Mouse (Mus musculus) lung, postnatal 0 days (tissue): ENCODE measurements around the gene Tspan5. TPM values are rescaled to one million over a fixed set of nuclear protein-coding genes. Genes with fewer than 3 reads are reported as not detected.

Experiments
- ATAC-seq: fragments of 200-750 bp; cut with Nextera tagmentation; 2 replicates; pipeline ENCODE4 v1.8.0; 2017; ENCODE audit warnings: moderate library complexity
- DNase-seq: peaks from one replicate; pipeline ENCODE4 v3.0.0-alpha.2; 2016; ENCODE audit warnings: low spot score
- H3K27ac ChIP-seq: fragments of 300-500 bp; sonication (generic); 2 replicates; pipeline ENCODE4 v1.5.1; 2014; ENCODE audit warnings: antibody characterized with exemption, mild to moderate bottlenecking, low read length, mixed read lengths
- H3K27me3 ChIP-seq: fragments of 300-500 bp; sonication (generic); replicated peaks from 2 replicates; pipeline ENCODE4 v1.6.1; 2014; ENCODE audit warnings: low read length, mixed read lengths; ENCODE audit not compliant: insufficient read depth
- H3K36me3 ChIP-seq: fragments of 300-500 bp; sonication (generic); 2 replicates; pipeline ENCODE4 v1.6.1; 2014; ENCODE audit warnings: low read length, mixed read lengths; ENCODE audit not compliant: insufficient read depth
- H3K4me1 ChIP-seq: fragments of 300-500 bp; sonication (generic); 2 replicates; pipeline ENCODE4 v1.6.1; 2014; ENCODE audit warnings: antibody characterized with exemption, low read depth, low read length, mixed read lengths; ENCODE audit not compliant: insufficient read depth
- H3K4me2 ChIP-seq: fragments of 300-500 bp; sonication (generic); replicated peaks from 2 replicates; pipeline ENCODE4 v1.6.1; 2014; ENCODE audit warnings: low read depth, mild to moderate bottlenecking, low read length, moderate library complexity, mixed read lengths
- H3K4me3 ChIP-seq: fragments of 300-500 bp; sonication (generic); 2 replicates; pipeline ENCODE4 v1.5.1; 2014; ENCODE audit warnings: low read depth, low read length
- H3K9ac ChIP-seq: fragments of 300-500 bp; sonication (generic); replicated peaks from 2 replicates; pipeline ENCODE4 v1.6.1; 2014; ENCODE audit warnings: low read depth, mild to moderate bottlenecking
- H3K9me3 ChIP-seq: fragments of 300-500 bp; sonication (generic); 2 replicates; pipeline ENCODE4 v1.6.1; 2016; ENCODE audit warnings: low read length, mixed read lengths
- CTCF ChIP-seq: IDR thresholded peaks from 2 replicates; pipeline ENCODE4 v1.5.1; 2016; ENCODE audit warnings: antibody characterized with exemption, mild to moderate bottlenecking
- EP300 ChIP-seq: IDR thresholded peaks from 2 replicates; pipeline ENCODE4 v1.6.1; 2016; ENCODE audit warnings: antibody characterized with exemption, mild to moderate bottlenecking, control low read depth
- WGBS: fragments of 180-500 bp; shearing (Covaris S2); extraction: QIAGEN DNeasy Blood & Tissue Kit; methylation state at CpG from one replicate; pipeline ENCODE4 v1.1.7; 2014; 5-methylcytosine and 5-hydroxymethylcytosine counted together
- polyA plus RNA-seq: library from polyadenylated mRNA; unstranded; fragments of >200 nt; fragmentation: Nextera tagmentation; extraction: Ambion mirVana; gene quantifications from 2 replicates; pipeline ENCODE4 v1.2.1, GENCODE M21; 2015

The Tspan5 gene
- polyA plus RNA-seq, 1 experiment from 2014 or later: 33.0 TPM

DNA sequence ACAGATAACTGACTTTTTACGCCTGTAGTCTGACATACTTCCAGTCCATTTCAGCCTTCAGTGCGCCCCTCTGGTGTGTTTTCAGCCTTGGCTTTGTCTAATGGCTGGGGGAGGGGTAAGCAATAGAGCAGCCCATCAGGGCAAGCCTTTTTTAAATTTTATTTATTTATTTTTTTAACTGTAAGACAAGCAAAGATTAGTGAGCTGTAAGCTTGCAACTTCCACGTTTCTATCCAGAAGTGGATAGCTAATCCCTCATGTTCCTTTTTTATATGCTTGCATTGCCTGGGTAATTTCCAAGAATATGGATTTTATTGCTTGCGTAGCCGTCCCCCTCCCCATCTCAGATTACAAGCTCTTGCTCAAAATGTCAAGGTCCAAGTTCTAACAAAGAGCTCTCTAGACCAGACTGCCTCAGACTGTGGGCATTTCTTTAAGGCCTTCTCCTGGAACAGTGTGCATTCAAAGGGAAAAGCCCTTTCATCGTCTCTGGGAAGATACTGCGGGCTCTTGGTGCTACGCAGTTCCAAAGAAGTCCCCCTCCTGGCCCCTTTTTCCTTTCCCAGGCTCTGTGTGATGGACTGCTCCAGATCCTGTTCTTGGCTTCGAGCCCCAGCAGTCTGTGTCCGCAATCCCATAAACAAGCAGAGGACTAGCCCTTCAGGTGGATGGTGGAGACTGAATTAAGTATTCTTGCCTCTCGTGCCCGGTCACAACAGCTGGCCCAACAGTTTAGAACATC, 116.0 kb downstream of the Tspan5 start:
- H3K9ac ChIP-seq: no peak overlapping the region
- TF ChIP-seq CTCF: peak; percentile 10; the same call in 1 of the 2 replicates
- TF ChIP-seq EP300: no peak
- peak overlapping the region; percentile 70 for H3K27ac ChIP-seq
- no peak overlapping the region for H3K4me3 ChIP-seq
- no peaks in the 10 kb centered on the region for H3K36me3 ChIP-seq
- 47% methylated on average over 12 of the region's 12 CpGs for WGBS
- no peaks in the 10 kb centered on the region for H3K27me3 ChIP-seq
- no peaks in the 10 kb centered on the region for H3K9me3 ChIP-seq
- H3K4me2 ChIP-seq: no peak overlapping the region
- peak; percentile 53 for ATAC-seq
- DNase-seq: peak; percentile 74
- H3K4me1 ChIP-seq: peaks cover 6% of the 10 kb centered on the region; the same call in 1 of the 2 replicates

DNA sequence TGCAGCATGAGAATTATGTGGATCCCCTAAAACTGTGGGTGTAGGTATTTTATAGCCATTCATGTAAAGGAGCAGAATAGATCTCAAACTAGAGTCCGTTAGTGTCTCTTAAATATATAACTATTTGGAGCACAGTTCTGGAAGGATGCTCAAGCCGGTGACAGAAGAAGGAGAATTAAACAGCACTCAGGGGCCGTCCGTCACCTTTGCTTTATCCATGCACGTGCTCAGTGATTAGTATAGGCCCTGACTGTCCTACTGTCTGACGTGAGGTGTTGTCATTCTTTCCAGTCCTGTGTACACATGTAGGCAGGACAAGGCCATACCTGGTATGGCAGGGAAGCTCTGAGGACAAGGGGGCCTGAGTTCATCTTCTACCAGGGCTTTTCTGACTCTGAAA, 116.7 kb downstream of the Tspan5 start:
- H3K4me3 ChIP-seq: no peak overlapping the region
- no peak overlapping the region for H3K4me2 ChIP-seq
- peaks cover 6% of the 10 kb centered on the region; the same call in 1 of the 2 replicates for H3K4me1 ChIP-seq
- no peaks in the 10 kb centered on the region for H3K9me3 ChIP-seq
- no peaks in the 10 kb centered on the region for H3K27me3 ChIP-seq
- H3K9ac ChIP-seq: no peak overlapping the region
- TF ChIP-seq CTCF: no peak
- no peak for TF ChIP-seq EP300
- WGBS: 84% methylated on average over 6 of the region's 6 CpGs
- ATAC-seq (no peak), DNase-seq (no peak)
- peak overlapping the region; percentile 70; the same call in 1 of the 2 replicates for H3K27ac ChIP-seq
- no peaks in the 10 kb centered on the region for H3K36me3 ChIP-seq

DNA sequence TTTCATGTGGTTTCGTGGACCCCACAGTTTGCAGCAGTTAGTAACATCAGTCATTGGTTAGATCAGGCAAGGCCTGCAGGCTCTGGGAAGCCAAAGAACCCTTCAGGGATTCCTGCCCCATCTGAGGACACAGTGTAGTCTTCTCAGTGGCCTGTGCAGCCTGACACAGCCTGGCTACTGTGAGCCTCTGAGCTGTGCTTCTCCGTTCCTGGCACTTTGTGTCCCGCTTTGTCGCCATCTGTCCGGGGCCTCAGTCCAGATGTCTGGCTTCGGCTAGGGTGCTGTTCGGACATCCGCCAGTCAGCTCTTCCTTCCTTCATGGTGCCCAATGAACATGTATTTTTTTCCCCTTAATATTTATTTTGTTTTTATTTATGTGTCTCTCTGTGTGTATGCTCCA, 117.2 kb downstream of the Tspan5 start:
- peaks cover 6% of the 10 kb centered on the region; the same call in 1 of the 2 replicates for H3K4me1 ChIP-seq
- no peak for TF ChIP-seq EP300
- no peak for TF ChIP-seq CTCF
- no peak overlapping the region for H3K27ac ChIP-seq
- no peaks in the 10 kb centered on the region for H3K9me3 ChIP-seq
- H3K9ac ChIP-seq: no peak overlapping the region
- 74% methylated on average over 8 of the region's 8 CpGs for WGBS
- DNase-seq: no peak
- no peaks in the 10 kb centered on the region for H3K27me3 ChIP-seq
- no peak overlapping the region for H3K4me3 ChIP-seq
- no peak overlapping the region for H3K4me2 ChIP-seq
- no peaks in the 10 kb centered on the region for H3K36me3 ChIP-seq
- no peak for ATAC-seq

- 54% methylated on average over 8 of the region's 8 CpGs for WGBS
- H3K4me2 ChIP-seq: no peak overlapping the region
- TF ChIP-seq CTCF: peak; percentile 40
- no peak for TF ChIP-seq EP300
- DNase-seq (no peak), ATAC-seq (0 out of 2 replicates have a peak, but pooled peaks have one; percentile 11)
- peaks cover 6% of the 10 kb centered on the region; the same call in 1 of the 2 replicates for H3K4me1 ChIP-seq
- no peak overlapping the region for H3K9ac ChIP-seq
- no peak overlapping the region for H3K4me3 ChIP-seq
- no peaks in the 10 kb centered on the region for H3K36me3 ChIP-seq
- no peak overlapping the region for H3K27ac ChIP-seq
- no peaks in the 10 kb centered on the region for H3K9me3 ChIP-seq
- no peaks in the 10 kb centered on the region for H3K27me3 ChIP-seq
Measured at GRCm38 (mm10) chr3:138859666-138860065, 117.7 kb downstream of the Tspan5 start.

DNA sequence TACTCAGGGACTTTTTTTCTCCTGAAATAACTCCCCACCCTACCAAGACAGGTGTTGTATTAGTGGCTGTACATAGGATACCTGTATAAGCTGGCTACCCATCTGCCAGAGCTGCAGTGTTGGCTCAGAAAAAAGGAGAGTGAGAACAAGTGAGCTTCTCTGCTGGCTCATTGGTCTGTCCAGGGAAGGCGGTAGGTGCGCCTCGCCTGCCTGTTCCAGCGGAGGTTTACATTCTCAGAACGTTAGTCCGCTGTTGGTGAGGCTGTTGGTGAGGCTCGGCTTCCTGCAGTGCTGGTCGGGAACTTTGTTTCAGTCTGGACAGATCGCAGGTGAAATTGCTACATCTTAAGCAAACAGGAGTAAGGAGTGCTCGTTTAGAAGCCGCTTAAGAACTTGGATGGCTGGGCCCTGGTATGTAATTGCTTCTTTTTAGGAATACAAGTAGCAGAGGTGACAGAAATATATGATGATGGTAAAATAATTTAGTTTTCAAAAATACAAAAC, 118.3 kb downstream of the Tspan5 start:
- no peak overlapping the region; the same call in 1 of the 2 replicates for H3K4me2 ChIP-seq
- no peaks in the 10 kb centered on the region for H3K9me3 ChIP-seq
- H3K27me3 ChIP-seq: no peaks in the 10 kb centered on the region
- TF ChIP-seq CTCF (no peak), EP300 (no peak)
- peak; percentile 66 for DNase-seq
- H3K27ac ChIP-seq: no peak overlapping the region
- no peak overlapping the region for H3K9ac ChIP-seq
- no peaks in the 10 kb centered on the region for H3K36me3 ChIP-seq
- WGBS: 53% methylated on average over 11 of the region's 11 CpGs
- ATAC-seq: peak; percentile 34
- peaks cover 6% of the 10 kb centered on the region; the same call in 1 of the 2 replicates for H3K4me1 ChIP-seq
- H3K4me3 ChIP-seq: no peak overlapping the region

DNA sequence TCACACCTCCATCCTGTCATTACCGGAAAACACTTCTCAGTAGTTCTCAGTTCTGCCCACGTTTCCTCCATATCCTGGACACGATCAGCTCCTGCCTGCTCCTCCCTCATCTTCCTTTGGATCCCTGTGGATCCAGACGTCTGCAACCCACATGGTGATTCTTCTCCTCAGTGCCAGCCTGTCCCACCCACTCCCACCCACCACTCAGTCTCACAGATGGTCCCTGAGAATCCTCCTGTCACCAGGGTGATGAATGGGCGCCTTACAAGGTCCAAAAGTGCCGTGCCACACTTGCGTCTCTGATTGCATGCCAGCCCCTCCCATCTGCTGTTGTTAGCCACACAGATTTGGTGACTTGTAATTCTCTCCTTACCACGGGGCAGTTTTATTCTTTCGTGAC, 119.0 kb downstream of the Tspan5 start:
- H3K4me3 ChIP-seq: no peak overlapping the region
- ATAC-seq (no peak), DNase-seq (no peak)
- no peaks in the 10 kb centered on the region for H3K27me3 ChIP-seq
- 39% methylated on average over 9 of the region's 9 CpGs for WGBS
- H3K36me3 ChIP-seq: no peaks in the 10 kb centered on the region
- TF ChIP-seq EP300 (no peak), CTCF (no peak)
- H3K9me3 ChIP-seq: no peaks in the 10 kb centered on the region
- no peak overlapping the region for H3K9ac ChIP-seq
- H3K4me2 ChIP-seq: no peak overlapping the region
- H3K4me1 ChIP-seq: peaks cover 6% of the 10 kb centered on the region; the same call in 1 of the 2 replicates
- no peak overlapping the region for H3K27ac ChIP-seq
